Mouse (Mus musculus): Measurements from ENCODE around the gene Afap1. TPM values are rescaled to one million over a fixed set of nuclear protein-coding genes. Genes with fewer than 3 reads are reported as not detected.

The Afap1 gene
- polyA plus RNA-seq, 1 experiment from 2014 or later: 25.6 TPM

GRCm38 (mm10) chr5:35915629-35916300 is 22.6 kb downstream of the Afap1 start:
- Histone ChIP-seq H3K27me3 (no peaks in the 10 kb centered on the region), H3K4me3 (replicated peaks) (no peak overlapping the region), H3K9ac (no peak overlapping the region), H3K4me2 (replicated peaks) (no peak overlapping the region), H3K9me3 (replicated peaks) (no peaks in the 10 kb centered on the region), H3K27ac (replicated peaks) (peak overlapping the region; percentile 52), H3K36me3 (no peaks in the 10 kb centered on the region), H3K4me1 (peaks cover 48% of the 10 kb centered on the region)
- no peak for ATAC-seq (ENCODE audit: insufficient number of reproducible peaks, low FRiP score, low TSS enrichment, low read depth)
- 49% methylated on average over 12 of the region's 12 CpGs for WGBS

GRCm38 (mm10) chr5:35916666-35917065 is 23.5 kb downstream of the Afap1 start:
- H3K9me3 ChIP-seq (replicated peaks): no peaks in the 10 kb centered on the region
- H3K4me1 ChIP-seq: peaks cover 57% of the 10 kb centered on the region
- H3K36me3 ChIP-seq: no peaks in the 10 kb centered on the region
- no peak for ATAC-seq (ENCODE audit: insufficient number of reproducible peaks, low FRiP score, low TSS enrichment, low read depth)
- H3K27ac ChIP-seq (replicated peaks): no peak overlapping the region
- H3K9ac ChIP-seq: no peak overlapping the region
- H3K4me3 ChIP-seq (replicated peaks): no peak overlapping the region
- H3K4me2 ChIP-seq (replicated peaks): no peak overlapping the region
- no peaks in the 10 kb centered on the region for H3K27me3 ChIP-seq
- 72% methylated on average over 5 of the region's 5 CpGs for WGBS

GRCm38 (mm10) chr5:35918387-35918786 is 25.3 kb downstream of the Afap1 start:
- WGBS: 13% methylated on average over 8 of the region's 8 CpGs
- H3K9me3 ChIP-seq (replicated peaks): no peaks in the 10 kb centered on the region
- H3K9ac ChIP-seq: no peak overlapping the region
- peak overlapping the region; percentile 80 for H3K27ac ChIP-seq (replicated peaks)
- no peaks in the 10 kb centered on the region for H3K27me3 ChIP-seq
- H3K36me3 ChIP-seq: no peaks in the 10 kb centered on the region
- H3K4me2 ChIP-seq (replicated peaks): no peak overlapping the region
- H3K4me1 ChIP-seq: peaks cover 69% of the 10 kb centered on the region
- ATAC-seq (ENCODE audit: insufficient number of reproducible peaks, low FRiP score, low TSS enrichment, low read depth): no peak; the same call in 1 of the 2 replicates
- H3K4me3 ChIP-seq (replicated peaks): no peak overlapping the region

GRCm38 (mm10) chr5:35920076-35920475 is 27.0 kb downstream of the Afap1 start:
- H3K4me2 ChIP-seq (replicated peaks): no peak overlapping the region
- peaks cover 76% of the 10 kb centered on the region for H3K4me1 ChIP-seq
- ATAC-seq (ENCODE audit: insufficient number of reproducible peaks, low FRiP score, low TSS enrichment, low read depth): no peak
- no peaks in the 10 kb centered on the region for H3K36me3 ChIP-seq
- H3K9me3 ChIP-seq (replicated peaks): no peaks in the 10 kb centered on the region
- H3K27ac ChIP-seq (replicated peaks): no peak overlapping the region
- 62% methylated on average over 4 of the region's 4 CpGs for WGBS
- H3K4me3 ChIP-seq (replicated peaks): no peak overlapping the region
- no peaks in the 10 kb centered on the region for H3K27me3 ChIP-seq
- H3K9ac ChIP-seq: no peak overlapping the region

- no peak for ATAC-seq (ENCODE audit: insufficient number of reproducible peaks, low FRiP score, low TSS enrichment, low read depth)
- Histone ChIP-seq H3K9me3 (replicated peaks) (no peaks in the 10 kb centered on the region), H3K27me3 (no peaks in the 10 kb centered on the region), H3K4me1 (peaks cover 77% of the 10 kb centered on the region), H3K27ac (replicated peaks) (peak overlapping the region; percentile 83), H3K9ac (no peak overlapping the region), H3K36me3 (no peaks in the 10 kb centered on the region), H3K4me3 (replicated peaks) (no peak overlapping the region), H3K4me2 (replicated peaks) (no peak overlapping the region)
Observed at GRCm38 (mm10) chr5:35920557-35920956, 27.4 kb downstream of the Afap1 start.

GRCm38 (mm10) chr5:35921141-35921540 is 28.0 kb downstream of the Afap1 start:
- H3K27ac ChIP-seq (replicated peaks): peak overlapping the region; percentile 83
- H3K27me3 ChIP-seq: no peaks in the 10 kb centered on the region
- H3K4me3 ChIP-seq (replicated peaks): no peak overlapping the region
- H3K36me3 ChIP-seq: no peaks in the 10 kb centered on the region
- H3K9me3 ChIP-seq (replicated peaks): no peaks in the 10 kb centered on the region
- ATAC-seq (ENCODE audit: insufficient number of reproducible peaks, low FRiP score, low TSS enrichment, low read depth): no peak
- 55% methylated on average over 6 of the region's 6 CpGs for WGBS
- H3K4me2 ChIP-seq (replicated peaks): peak overlapping the region; percentile 32; the same call in 1 of the 2 replicates
- no peak overlapping the region for H3K9ac ChIP-seq
- peaks cover 79% of the 10 kb centered on the region for H3K4me1 ChIP-seq

GRCm38 (mm10) chr5:35921595-35922254 is 28.6 kb downstream of the Afap1 start:
- H3K36me3 ChIP-seq: no peaks in the 10 kb centered on the region
- H3K4me1 ChIP-seq: peaks cover 83% of the 10 kb centered on the region
- peak; percentile 74 for ATAC-seq (ENCODE audit: insufficient number of reproducible peaks, low FRiP score, low TSS enrichment, low read depth)
- H3K27ac ChIP-seq (replicated peaks): peak overlapping the region; percentile 83
- peak overlapping the region; percentile 32 for H3K4me2 ChIP-seq (replicated peaks)
- WGBS: 36% methylated on average over 10 of the region's 10 CpGs
- no peaks in the 10 kb centered on the region for H3K9me3 ChIP-seq (replicated peaks)
- H3K4me3 ChIP-seq (replicated peaks): no peak overlapping the region
- no peaks in the 10 kb centered on the region for H3K27me3 ChIP-seq
- no peak overlapping the region for H3K9ac ChIP-seq

GRCm38 (mm10) chr5:35923448-35923847 is 30.3 kb downstream of the Afap1 start:
- Histone ChIP-seq H3K4me2 (replicated peaks) (no peak overlapping the region), H3K4me1 (peaks cover 74% of the 10 kb centered on the region), H3K9ac (no peak overlapping the region), H3K4me3 (replicated peaks) (no peak overlapping the region), H3K9me3 (replicated peaks) (no peaks in the 10 kb centered on the region), H3K27ac (replicated peaks) (no peak overlapping the region), H3K36me3 (no peaks in the 10 kb centered on the region), H3K27me3 (no peaks in the 10 kb centered on the region)
- no peak for ATAC-seq (ENCODE audit: insufficient number of reproducible peaks, low FRiP score, low TSS enrichment, low read depth)
- WGBS: 86% methylated on average over 6 of the region's 6 CpGs

GRCm38 (mm10) chr5:35925171-35925634 is 32.1 kb downstream of the Afap1 start:
- Histone ChIP-seq H3K27ac (replicated peaks) (peak overlapping the region; percentile 39; the same call in 1 of the 2 replicates), H3K27me3 (no peaks in the 10 kb centered on the region), H3K4me1 (peaks cover 57% of the 10 kb centered on the region), H3K9ac (no peak overlapping the region), H3K9me3 (replicated peaks) (no peaks in the 10 kb centered on the region), H3K36me3 (no peaks in the 10 kb centered on the region), H3K4me3 (replicated peaks) (no peak overlapping the region), H3K4me2 (replicated peaks) (peak overlapping the region; percentile 15; the same call in 1 of the 2 replicates)
- 33% methylated on average over 12 of the region's 12 CpGs for WGBS
- ATAC-seq (ENCODE audit: insufficient number of reproducible peaks, low FRiP score, low TSS enrichment, low read depth): peak; percentile 35; the same call in 1 of the 2 replicates

GRCm38 (mm10) chr5:35926511-35926910 is 33.4 kb downstream of the Afap1 start:
- Histone ChIP-seq H3K9me3 (replicated peaks) (no peaks in the 10 kb centered on the region), H3K27me3 (no peaks in the 10 kb centered on the region), H3K4me3 (replicated peaks) (no peak overlapping the region), H3K4me2 (replicated peaks) (no peak overlapping the region), H3K9ac (no peak overlapping the region), H3K36me3 (no peaks in the 10 kb centered on the region), H3K4me1 (peaks cover 52% of the 10 kb centered on the region), H3K27ac (replicated peaks) (no peak overlapping the region)
- 74% methylated on average over 8 of the region's 8 CpGs for WGBS
- ATAC-seq (ENCODE audit: insufficient number of reproducible peaks, low FRiP score, low TSS enrichment, low read depth): no peak

- Histone ChIP-seq H3K27ac (replicated peaks) (no peak overlapping the region), H3K36me3 (no peaks in the 10 kb centered on the region; the same call in 1 of the 2 replicates), H3K27me3 (no peaks in the 10 kb centered on the region), H3K4me2 (replicated peaks) (no peak overlapping the region), H3K9me3 (replicated peaks) (no peaks in the 10 kb centered on the region), H3K9ac (no peak overlapping the region), H3K4me3 (replicated peaks) (no peak overlapping the region), H3K4me1 (peaks cover 26% of the 10 kb centered on the region)
- whole genome bisulfite sequencing: 48% methylated on average over 5 of the region's 5 CpGs
- ATAC-seq (ENCODE audit: insufficient number of reproducible peaks, low FRiP score, low TSS enrichment, low read depth): no peak
Observed at GRCm38 (mm10) chr5:35931296-35931695, 38.2 kb downstream of the Afap1 start.
